Mouse (Mus musculus) forebrain, embryonic 10.5 days (tissue): ENCODE measurements at regions not wholly inside any gene's neighbourhood (a gene's known extent, or its start where the extent isn't known, plus 50 kb on each side); places are given as distances from the start of the nearest gene placed in this dataset.

ENCODE experiments used
- DNase-seq: peaks from one replicate; pipeline ENCODE4 v3.0.0-alpha.2; 2017; ENCODE audit warnings: low spot score; ENCODE audit errors: extremely low spot score
- H3K27ac ChIP-seq: fragments of 300-500 bp; sonication (generic); 2 replicates; pipeline ENCODE4 v1.5.1; 2016; ENCODE audit warnings: mild to moderate bottlenecking
- H3K27me3 ChIP-seq: fragments of 300-500 bp; sonication (generic); 2 replicates; pipeline ENCODE4 v1.6.1; 2016; ENCODE audit warnings: mild to moderate bottlenecking; ENCODE audit not compliant: poor library complexity, severe bottlenecking
- H3K36me3 ChIP-seq: fragments of 300-500 bp; sonication (generic); replicated peaks from 2 replicates; pipeline ENCODE4 v1.6.1; 2016; ENCODE audit warnings: mild to moderate bottlenecking, moderate library complexity
- H3K4me1 ChIP-seq: fragments of 300-500 bp; sonication (generic); 2 replicates; pipeline ENCODE4 v1.6.1; 2016
- H3K4me3 ChIP-seq: fragments of 300-500 bp; sonication (generic); 2 replicates; pipeline ENCODE4 v1.5.1; 2016; ENCODE audit warnings: mild to moderate bottlenecking, moderate library complexity
- H3K9me3 ChIP-seq: fragments of 300-500 bp; sonication (generic); 2 replicates; pipeline ENCODE4 v1.6.1; 2016; ENCODE audit warnings: mild to moderate bottlenecking, moderate library complexity
- WGBS: fragments of 180-500 bp; shearing (Covaris S2); methylation state at CpG from one replicate; pipeline ENCODE4 v1.1.7; 2016; 5-methylcytosine and 5-hydroxymethylcytosine counted together

- Histone ChIP-seq H3K4me3 (no peak overlapping the region), H3K9me3 (no peaks in the 10 kb centered on the region), H3K27ac (no peak overlapping the region), H3K4me1 (no peaks in the 10 kb centered on the region), H3K36me3 (no peaks in the 10 kb centered on the region), H3K27me3 (no peaks in the 10 kb centered on the region)
- 93% methylated on average over 1 of the region's 1 CpGs for WGBS
- DNase-seq = no peak
Observed at GRCm38 (mm10) chr1:194303951-194304350, 314.1 kb upstream of the Plxna2 start.

GRCm38 (mm10) chr1:194302775-194303174 is 315.2 kb upstream of the Plxna2 start:
- H3K4me1 ChIP-seq = no peaks in the 10 kb centered on the region
- no peak for DNase-seq
- H3K4me3 ChIP-seq = no peak overlapping the region
- H3K27ac ChIP-seq = no peak overlapping the region
- no peaks in the 10 kb centered on the region for H3K36me3 ChIP-seq
- 48% methylated on average over 1 of the region's 1 CpGs for WGBS
- H3K9me3 ChIP-seq = no peaks in the 10 kb centered on the region
- no peaks in the 10 kb centered on the region for H3K27me3 ChIP-seq

- Histone ChIP-seq H3K4me1 (no peaks in the 10 kb centered on the region), H3K4me3 (no peak overlapping the region), H3K36me3 (no peaks in the 10 kb centered on the region), H3K27ac (no peak overlapping the region), H3K27me3 (no peaks in the 10 kb centered on the region), H3K9me3 (no peaks in the 10 kb centered on the region)
- no peak for DNase-seq
- WGBS = 70% methylated on average over 3 of the region's 3 CpGs
Observed at GRCm38 (mm10) chr1:194281941-194282340, 336.1 kb upstream of the Plxna2 start.

- no peaks in the 10 kb centered on the region for H3K9me3 ChIP-seq
- H3K4me1 ChIP-seq = no peaks in the 10 kb centered on the region
- H3K36me3 ChIP-seq = no peaks in the 10 kb centered on the region
- DNase-seq = no peak
- no peak overlapping the region for H3K4me3 ChIP-seq
- H3K27me3 ChIP-seq = no peaks in the 10 kb centered on the region
- H3K27ac ChIP-seq = no peak overlapping the region
Observed at GRCm38 (mm10) chr1:194268028-194268427, 350.0 kb upstream of the Plxna2 start.

- H3K9me3 ChIP-seq = no peaks in the 10 kb centered on the region
- H3K27ac ChIP-seq = 0 out of 2 replicates have a peak overlapping the region, but pooled peaks have one; percentile 35
- DNase-seq = no peak
- 51% methylated on average over 4 of the region's 4 CpGs for WGBS
- H3K36me3 ChIP-seq = no peaks in the 10 kb centered on the region
- H3K4me1 ChIP-seq = peaks cover 11% of the 10 kb centered on the region
- H3K27me3 ChIP-seq = no peaks in the 10 kb centered on the region
- H3K4me3 ChIP-seq = no peak overlapping the region
Observed at GRCm38 (mm10) chr1:194262374-194262773, 355.6 kb upstream of the Plxna2 start.

- no peaks in the 10 kb centered on the region for H3K27me3 ChIP-seq
Observed at GRCm38 (mm10) chr1:194259957-194260356, 358.1 kb upstream of the Plxna2 start.

GRCm38 (mm10) chr1:194244776-194245366 is 373.1 kb upstream of the Plxna2 start:
- no peak for DNase-seq
- Histone ChIP-seq H3K9me3 (no peaks in the 10 kb centered on the region), H3K36me3 (no peaks in the 10 kb centered on the region), H3K27me3 (peaks cover 30% of the 10 kb centered on the region; the same call in 1 of the 2 replicates), H3K27ac (no peak overlapping the region), H3K4me1 (peaks cover 14% of the 10 kb centered on the region), H3K4me3 (no peak overlapping the region)
- WGBS = 0% methylated on average over 1 of the region's 1 CpGs

More at GRCm38 (mm10) chr1:194259957-194260356, 358.1 kb upstream of the Plxna2 start:
- H3K27ac ChIP-seq = no peak overlapping the region
- peaks cover 11% of the 10 kb centered on the region for H3K4me1 ChIP-seq
- no peak overlapping the region for H3K4me3 ChIP-seq
- no peaks in the 10 kb centered on the region for H3K36me3 ChIP-seq
- H3K9me3 ChIP-seq = no peaks in the 10 kb centered on the region
- DNase-seq = no peak
- 87% methylated on average over 3 of the region's 3 CpGs for WGBS

GRCm38 (mm10) chr1:194241111-194241510 is 376.9 kb upstream of the Plxna2 start:
- DNase-seq = no peak
- Histone ChIP-seq H3K4me3 (no peak overlapping the region), H3K4me1 (peaks cover 14% of the 10 kb centered on the region), H3K27me3 (peaks cover 25% of the 10 kb centered on the region; the same call in 1 of the 2 replicates), H3K9me3 (no peaks in the 10 kb centered on the region), H3K36me3 (no peaks in the 10 kb centered on the region), H3K27ac (no peak overlapping the region)

GRCm38 (mm10) chr1:194231206-194231605 is 386.8 kb upstream of the Plxna2 start:
- H3K9me3 ChIP-seq = no peaks in the 10 kb centered on the region
- no peak overlapping the region for H3K4me3 ChIP-seq
- H3K4me1 ChIP-seq = peaks cover 30% of the 10 kb centered on the region
- no peak overlapping the region for H3K27ac ChIP-seq
- no peaks in the 10 kb centered on the region for H3K36me3 ChIP-seq
- no peaks in the 10 kb centered on the region for H3K27me3 ChIP-seq
- 62% methylated on average over 4 of the region's 4 CpGs for WGBS
- DNase-seq = no peak

GRCm38 (mm10) chr1:194226550-194227160 is 391.4 kb upstream of the Plxna2 start:
- Histone ChIP-seq H3K36me3 (no peaks in the 10 kb centered on the region), H3K27ac (peak overlapping the region; percentile 84), H3K4me1 (peaks cover 58% of the 10 kb centered on the region), H3K27me3 (no peaks in the 10 kb centered on the region), H3K9me3 (no peaks in the 10 kb centered on the region), H3K4me3 (no peak overlapping the region)
- WGBS = 26% methylated on average over 6 of the region's 6 CpGs
- DNase-seq = peak; percentile 27

- peak overlapping the region; percentile 60; the same call in 1 of the 2 replicates for H3K27ac ChIP-seq
- WGBS = 34% methylated on average over 1 of the region's 1 CpGs
Observed at GRCm38 (mm10) chr1:194225786-194226185, 392.2 kb upstream of the Plxna2 start.

GRCm38 (mm10) chr1:194224046-194224445 is 394.0 kb upstream of the Plxna2 start:
- Histone ChIP-seq H3K27ac (peak overlapping the region; percentile 26; the same call in 1 of the 2 replicates), H3K4me1 (peaks cover 51% of the 10 kb centered on the region), H3K4me3 (no peak overlapping the region), H3K36me3 (no peaks in the 10 kb centered on the region), H3K9me3 (no peaks in the 10 kb centered on the region), H3K27me3 (no peaks in the 10 kb centered on the region)
- 89% methylated on average over 1 of the region's 1 CpGs for WGBS
- no peak for DNase-seq

More at GRCm38 (mm10) chr1:194225786-194226185, 392.2 kb upstream of the Plxna2 start:
- H3K9me3 ChIP-seq = no peaks in the 10 kb centered on the region
- no peak for DNase-seq
- peaks cover 51% of the 10 kb centered on the region for H3K4me1 ChIP-seq
- no peak overlapping the region for H3K4me3 ChIP-seq
- H3K27me3 ChIP-seq = no peaks in the 10 kb centered on the region
- H3K36me3 ChIP-seq = no peaks in the 10 kb centered on the region

- Histone ChIP-seq H3K27ac (peak overlapping the region; percentile 26; the same call in 1 of the 2 replicates), H3K27me3 (no peaks in the 10 kb centered on the region), H3K9me3 (no peaks in the 10 kb centered on the region), H3K36me3 (no peaks in the 10 kb centered on the region), H3K4me1 (peaks cover 51% of the 10 kb centered on the region), H3K4me3 (no peak overlapping the region)
- WGBS = 85% methylated on average over 2 of the region's 2 CpGs
- DNase-seq = no peak
Observed at GRCm38 (mm10) chr1:194223610-194224009, 394.4 kb upstream of the Plxna2 start.
